Mouse (Mus musculus) intestine, embryonic 16.5 days (tissue): Measurements from ENCODE around the gene Rnf222. TPM values are rescaled to one million over a fixed set of nuclear protein-coding genes. Genes with fewer than 3 reads are reported as not detected.

Experiments
- ATAC-seq: fragments of 200-750 bp; cut with Nextera tagmentation; 2 replicates; pipeline ENCODE4 v1.8.0; 2017; ENCODE audit warnings: moderate TSS enrichment, moderate library complexity
- H3K27ac ChIP-seq: fragments of 300-500 bp; sonication (generic); 2 replicates; pipeline ENCODE4 v1.5.1; 2014; ENCODE audit warnings: mild to moderate bottlenecking, low read length
- H3K27me3 ChIP-seq: fragments of 300-500 bp; sonication (generic); replicated peaks from 2 replicates; pipeline ENCODE4 v1.6.1; 2014; ENCODE audit warnings: low read length, control low read depth, mixed read lengths; ENCODE audit not compliant: control insufficient read depth, insufficient read depth
- H3K36me3 ChIP-seq: fragments of 300-500 bp; sonication (generic); 2 replicates; pipeline ENCODE4 v1.6.1; 2014; ENCODE audit warnings: low read length, control low read depth; ENCODE audit not compliant: control insufficient read depth, insufficient read depth
- H3K4me1 ChIP-seq: fragments of 300-500 bp; sonication (generic); 2 replicates; pipeline ENCODE4 v1.6.1; 2014; ENCODE audit warnings: low read length, control low read depth, mixed read lengths; ENCODE audit not compliant: control insufficient read depth, insufficient read depth
- H3K4me2 ChIP-seq: fragments of 300-500 bp; sonication (generic); 2 replicates; pipeline ENCODE4 v1.6.1; 2014; ENCODE audit warnings: low read depth, low read length, control low read depth
- H3K4me3 ChIP-seq: fragments of 300-500 bp; sonication (generic); 2 replicates; pipeline ENCODE4 v1.5.1; 2014; ENCODE audit warnings: mild to moderate bottlenecking, low read length
- H3K9ac ChIP-seq: fragments of 300-500 bp; sonication (generic); 2 replicates; pipeline ENCODE4 v1.6.1; 2014; ENCODE audit warnings: low read depth, low read length
- H3K9me3 ChIP-seq: fragments of 300-500 bp; sonication (generic); 2 replicates; pipeline ENCODE4 v1.6.1; 2016; ENCODE audit warnings: low read length, control low read depth; ENCODE audit not compliant: control insufficient read depth
- WGBS: fragments of 180-500 bp; shearing (Covaris S2); extraction: QIAGEN DNeasy Blood & Tissue Kit; methylation state at CpG from one replicate; pipeline ENCODE4 v1.1.7; 2014; 5-methylcytosine and 5-hydroxymethylcytosine counted together
- polyA plus RNA-seq: library from polyadenylated mRNA; unstranded; fragments of >200 nt; fragmentation: Nextera tagmentation; extraction: Ambion mirVana; gene quantifications from 2 replicates; pipeline ENCODE4 v1.2.1, GENCODE M21; 2015

The Rnf222 gene
- polyA plus RNA-seq, 1 experiment from 2014 or later, result 0.34 TPM

DNA sequence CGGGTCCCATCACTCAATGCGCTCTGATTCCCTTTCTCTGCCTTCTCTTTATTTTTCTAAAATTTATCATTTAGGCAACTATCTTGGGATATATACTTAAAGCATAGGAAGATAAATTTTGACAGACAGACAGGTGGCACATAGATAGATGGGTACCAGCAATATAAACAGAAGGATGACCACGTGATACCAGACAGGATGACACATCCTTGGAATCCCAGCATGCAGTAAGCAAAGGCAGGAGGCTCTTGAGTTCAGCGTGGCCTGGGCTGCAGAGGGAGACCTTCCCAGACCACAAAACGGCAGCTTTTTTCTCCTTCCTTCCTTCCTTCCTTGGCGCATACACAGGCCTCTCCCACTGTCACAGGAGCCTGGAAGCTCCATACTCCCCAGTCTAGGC is 9.5 kb downstream of the Rnf222 start:
- no peak for ATAC-seq
- Histone ChIP-seq H3K9me3 (no peaks in the 10 kb centered on the region), H3K27ac (no peak overlapping the region), H3K4me1 (peaks cover 2% of the 10 kb centered on the region; the same call in 1 of the 2 replicates), H3K4me2 (no peak overlapping the region), H3K9ac (no peak overlapping the region), H3K36me3 (no peaks in the 10 kb centered on the region), H3K4me3 (no peak overlapping the region), H3K27me3 (no peaks in the 10 kb centered on the region)
- WGBS, result 70% methylated on average over 6 of the region's 6 CpGs

- H3K9me3 ChIP-seq, result no peaks in the 10 kb centered on the region
- peaks cover 4% of the 10 kb centered on the region; the same call in 1 of the 2 replicates for H3K4me1 ChIP-seq
- no peak overlapping the region for H3K4me3 ChIP-seq
- ATAC-seq, result no peak
- peaks cover 6% of the 10 kb centered on the region for H3K36me3 ChIP-seq
- no peak overlapping the region for H3K4me2 ChIP-seq
- WGBS, result 80% methylated on average over 6 of the region's 6 CpGs
- H3K9ac ChIP-seq, result no peak overlapping the region
- H3K27me3 ChIP-seq, result no peaks in the 10 kb centered on the region
- no peak overlapping the region for H3K27ac ChIP-seq
Observed at GRCm38 (mm10) chr11:68898790-68899189, 10.4 kb downstream of the Rnf222 start.

DNA sequence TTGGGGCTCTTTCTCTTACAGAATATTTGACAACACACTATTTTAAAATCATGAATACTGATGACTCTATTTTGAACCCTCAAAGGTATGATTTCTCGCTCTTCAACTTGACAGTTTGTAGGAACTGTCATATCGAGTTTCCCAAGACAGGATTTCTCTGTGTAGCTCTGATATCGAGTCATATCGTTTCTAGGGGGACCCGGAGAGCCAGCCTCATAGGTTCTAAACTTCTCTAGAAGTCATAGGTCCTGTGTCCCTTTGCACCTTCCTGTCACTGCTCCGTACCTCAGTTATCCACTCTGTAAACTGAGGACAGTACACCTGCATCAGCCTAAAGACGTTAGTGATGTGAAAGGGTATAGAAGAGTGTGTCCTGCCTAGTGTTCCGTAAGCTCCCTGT is 11.5 kb downstream of the Rnf222 start:
- Histone ChIP-seq H3K27ac (no peak overlapping the region), H3K4me1 (peaks cover 4% of the 10 kb centered on the region; the same call in 1 of the 2 replicates), H3K4me2 (no peak overlapping the region), H3K36me3 (peaks cover 15% of the 10 kb centered on the region), H3K9ac (no peak overlapping the region), H3K4me3 (no peak overlapping the region), H3K27me3 (no peaks in the 10 kb centered on the region), H3K9me3 (no peaks in the 10 kb centered on the region)
- no peak for ATAC-seq
- WGBS, result 86% methylated on average over 8 of the region's 8 CpGs

DNA sequence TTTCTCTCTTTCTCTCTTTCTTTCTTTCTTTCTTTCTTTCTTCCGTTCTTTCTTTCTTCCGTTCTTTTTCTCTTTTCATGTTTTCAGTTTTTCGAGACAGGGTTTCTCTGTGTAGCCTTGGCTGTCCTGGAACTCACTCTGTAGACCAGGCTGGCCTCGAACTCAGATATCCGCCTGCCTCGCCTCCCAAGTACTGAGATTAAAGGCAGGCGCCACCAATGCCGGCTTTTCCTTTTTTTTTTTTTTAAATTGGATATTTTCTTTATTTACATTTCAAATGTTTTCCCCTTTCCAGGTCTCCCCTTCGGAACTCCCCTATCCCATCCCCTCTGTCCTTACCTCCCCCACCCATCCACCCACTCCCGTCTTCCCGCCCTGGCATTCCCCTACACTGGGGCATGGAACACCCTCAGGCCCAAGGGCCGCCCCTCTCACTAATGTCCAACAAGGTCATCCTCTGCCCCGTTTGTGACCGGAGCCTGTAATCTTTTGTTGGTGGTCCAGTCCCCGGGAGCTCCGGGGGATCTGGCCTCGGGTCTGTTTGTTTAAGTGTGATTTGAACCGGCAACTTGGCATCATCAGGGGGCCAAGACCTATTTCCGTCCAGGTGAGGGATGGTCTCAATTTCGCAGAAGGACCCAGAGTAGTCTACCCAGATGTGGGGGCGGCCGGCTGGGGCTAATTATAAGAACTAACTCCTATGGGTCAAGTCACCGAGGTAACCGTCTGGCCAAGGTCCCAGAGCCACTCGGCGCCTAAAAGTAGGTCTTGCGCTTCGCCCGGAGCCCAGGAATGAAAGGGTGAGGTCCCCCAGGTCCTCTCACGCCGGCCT is 12.4 kb downstream of the Rnf222 start:
- Histone ChIP-seq H3K27ac (no peak overlapping the region), H3K9ac (peak overlapping the region; percentile 66), H3K36me3 (peaks cover 19% of the 10 kb centered on the region), H3K4me2 (peak overlapping the region; percentile 79), H3K4me3 (peak overlapping the region; percentile 75), H3K27me3 (no peaks in the 10 kb centered on the region), H3K4me1 (peaks cover 4% of the 10 kb centered on the region; the same call in 1 of the 2 replicates), H3K9me3 (no peaks in the 10 kb centered on the region)
- ATAC-seq, result peak; percentile 18
- 27% methylated on average over 31 of the region's 31 CpGs for WGBS

DNA sequence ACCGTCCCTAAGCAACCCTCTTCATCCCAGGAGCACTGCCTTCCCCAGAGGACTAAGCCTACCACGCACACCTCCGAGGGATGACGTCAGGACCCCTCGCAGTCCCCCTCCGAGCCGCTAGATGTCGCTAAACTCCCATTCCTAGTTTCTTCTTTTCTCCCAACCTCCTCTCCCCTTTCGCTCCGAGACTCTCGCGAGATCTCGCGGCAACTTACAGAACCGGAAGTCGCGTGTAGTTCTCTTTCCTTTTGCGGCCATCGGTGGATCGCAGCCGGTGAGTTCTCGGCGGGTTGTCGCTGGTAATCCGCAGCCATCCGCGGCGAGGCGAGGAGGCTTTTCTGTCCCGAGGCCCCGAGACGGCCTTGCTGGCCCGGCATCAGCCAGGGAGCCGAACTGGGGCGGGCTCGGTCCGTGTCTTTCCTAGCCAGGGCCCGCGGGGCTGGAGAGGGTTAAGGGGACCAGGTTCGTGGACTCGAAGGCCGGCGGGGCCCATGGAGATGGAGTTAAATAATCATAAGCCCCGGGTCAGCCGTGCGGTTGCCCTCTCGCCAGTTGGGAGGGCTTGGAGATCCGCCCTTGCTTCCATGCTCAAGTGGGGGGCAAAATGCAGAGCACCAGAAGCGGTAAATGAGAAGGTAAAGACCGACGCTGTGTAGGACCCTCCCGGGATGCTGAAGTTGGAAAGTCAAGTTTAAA is 13.1 kb downstream of the Rnf222 start, which contains the start of gene Rpl26:
Gene Rpl26 (plus strand): TSS at position 233 of the 696 bp plus-strand sequence.
- Histone ChIP-seq H3K27me3 (no peaks in the 10 kb centered on the region), H3K4me2 (peak within 1 kb of the TSS; percentile 79), H3K4me3 (peak within 1 kb of the TSS; percentile 75), H3K9ac (peak within 1 kb of the TSS; percentile 90), H3K36me3 (peaks cover 26% of the 10 kb centered on the region), H3K27ac (peak within 1 kb of the TSS; percentile 89), H3K4me1 (peaks cover 4% of the 10 kb centered on the region; the same call in 1 of the 2 replicates), H3K9me3 (no peaks in the 10 kb centered on the region)
- under 1% methylated on average over 52 of the region's 52 CpGs for WGBS
- peak; percentile 86 for ATAC-seq

DNA sequence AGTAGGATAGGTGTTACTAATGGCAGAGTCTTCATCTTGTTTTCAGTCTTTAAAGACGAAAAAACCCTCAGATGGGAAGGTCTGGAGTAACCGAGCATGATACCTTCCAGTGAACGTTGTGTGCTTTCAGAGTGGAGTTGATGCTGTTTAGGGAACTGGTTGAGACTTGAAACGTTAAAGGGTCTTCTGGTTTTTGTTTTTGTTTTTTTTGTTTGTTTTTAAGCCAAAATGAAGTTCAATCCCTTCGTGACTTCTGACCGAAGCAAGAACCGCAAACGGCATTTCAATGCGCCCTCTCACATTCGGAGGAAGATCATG is 13.7 kb downstream of the Rnf222 start:
- 0% methylated on average over 10 of the region's 10 CpGs for WGBS
- ATAC-seq, result no peak
- Histone ChIP-seq H3K4me3 (peak overlapping the region; percentile 75), H3K27ac (peak overlapping the region; percentile 89), H3K9ac (peak overlapping the region; percentile 90), H3K27me3 (no peaks in the 10 kb centered on the region), H3K9me3 (no peaks in the 10 kb centered on the region), H3K36me3 (peaks cover 26% of the 10 kb centered on the region), H3K4me2 (peak overlapping the region; percentile 68), H3K4me1 (peaks cover 4% of the 10 kb centered on the region; the same call in 1 of the 2 replicates)

GRCm38 (mm10) chr11:68902367-68902766 is 14.0 kb downstream of the Rnf222 start:
- no peak for ATAC-seq
- H3K27ac ChIP-seq, result no peak overlapping the region

GRCm38 (mm10) chr11:68902823-68903222 is 14.5 kb downstream of the Rnf222 start:
- Histone ChIP-seq H3K27ac (no peak overlapping the region), H3K4me1 (peaks cover 4% of the 10 kb centered on the region; the same call in 1 of the 2 replicates), H3K4me2 (peak overlapping the region; percentile 68), H3K27me3 (no peaks in the 10 kb centered on the region), H3K9me3 (no peaks in the 10 kb centered on the region), H3K4me3 (peak overlapping the region; percentile 75), H3K36me3 (peaks cover 26% of the 10 kb centered on the region), H3K9ac (peak overlapping the region; percentile 90)
- WGBS, result 81% methylated on average over 5 of the region's 5 CpGs
- ATAC-seq, result no peak

More at GRCm38 (mm10) chr11:68902367-68902766, 14.0 kb downstream of the Rnf222 start:
- Histone ChIP-seq H3K36me3 (peaks cover 26% of the 10 kb centered on the region), H3K27me3 (no peaks in the 10 kb centered on the region), H3K4me2 (peak overlapping the region; percentile 68), H3K9me3 (no peaks in the 10 kb centered on the region), H3K4me3 (peak overlapping the region; percentile 75), H3K4me1 (peaks cover 4% of the 10 kb centered on the region; the same call in 1 of the 2 replicates), H3K9ac (peak overlapping the region; percentile 90)
- WGBS, result 4% methylated on average over 11 of the region's 11 CpGs

DNA sequence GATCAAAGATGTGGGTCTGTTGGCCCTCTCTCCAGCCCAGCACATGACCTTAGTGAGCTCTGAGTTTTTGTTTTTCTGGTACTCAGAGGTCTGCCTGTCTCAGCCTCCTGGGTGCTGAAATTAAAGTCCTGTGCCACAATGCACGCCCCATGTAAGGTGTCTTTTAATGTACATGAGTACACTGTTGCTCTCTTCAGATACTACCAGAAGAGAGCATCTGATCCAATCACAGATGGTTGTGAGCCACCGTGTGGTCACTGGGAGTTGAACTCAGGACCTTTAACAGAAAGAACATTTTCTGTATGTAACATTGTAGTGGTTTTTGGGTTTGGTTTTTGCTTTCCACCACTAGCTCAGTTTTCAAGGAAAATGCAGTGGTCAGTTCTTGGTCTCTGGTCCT is 15.4 kb downstream of the Rnf222 start:
- Histone ChIP-seq H3K4me1 (peaks cover 4% of the 10 kb centered on the region; the same call in 1 of the 2 replicates), H3K4me2 (no peak overlapping the region), H3K27me3 (no peaks in the 10 kb centered on the region), H3K36me3 (peaks cover 26% of the 10 kb centered on the region), H3K9ac (no peak overlapping the region), H3K9me3 (no peaks in the 10 kb centered on the region), H3K27ac (no peak overlapping the region), H3K4me3 (no peak overlapping the region)
- WGBS, result 87% methylated on average over 2 of the region's 2 CpGs
- no peak for ATAC-seq
